Mouse (Mus musculus) left cerebral cortex, postnatal 10 days (tissue): ENCODE measurements around the gene Gm10642. TPM values are rescaled to one million over a fixed set of nuclear protein-coding genes. Genes with fewer than 3 reads are reported as not detected.

Source experiments
- DNase-seq, 2 experiments: peaks; one replicate each; pipeline ENCODE4 v3.0.0; 2021 to 2022; ENCODE audit warnings: low spot score in 2 of 2, mixed read lengths in 1 of 2; ENCODE audit errors: extremely low spot score in 1 of 2
- intact Hi-C: fragments of 180-260 bp; cut with DNase I; formaldehyde crosslinking; loops from one replicate; pipeline ENCODE4 v1.15.1; 2025
- total RNA-seq, 2 experiments: library from RNA; stranded (reverse); gene quantifications; 2 replicates each; pipeline ENCODE4 v1.2.3; 2021

Gene Gm10642
- total RNA-seq, 2 experiments from 2014 or later = 1.7 to 2.0 TPM

- DNase-seq = no peak
- intact Hi-C loops = loop anchor here (10.0 kb wide), 1 partner anchor 254 kb away; no protein-coding TSS in a partner anchor
These were observed 15.2 kb downstream of the Gm10642 start for GRCm38 (mm10) chr9:70671278-70671677.

- DNase-seq = no peak
- intact Hi-C loops = loop anchor here (10.0 kb wide), 1 partner anchor 253 kb away; no protein-coding TSS in a partner anchor
These were observed 15.9 kb downstream of the Gm10642 start for GRCm38 (mm10) chr9:70671772-70672579.

- intact Hi-C loops = loop anchor here (10.0 kb wide), 1 partner anchor 251 kb away; no protein-coding TSS in a partner anchor
- DNase-seq = no peak
These were observed 17.6 kb downstream of the Gm10642 start for GRCm38 (mm10) chr9:70673656-70674055.

GRCm38 (mm10) chr9:70675117-70675516 is 19.1 kb downstream of the Gm10642 start:
- DNase-seq = no peak
- intact Hi-C loops = loop anchor here (5.0 to 10.0 kb wide), 2 partner anchors 250 to 402 kb away; no protein-coding TSS in a partner anchor

GRCm38 (mm10) chr9:70675961-70676360 is 19.9 kb downstream of the Gm10642 start:
- DNase-seq = no peak
- intact Hi-C loops = loop anchor here (5.0 to 10.0 kb wide), 2 partner anchors 249 to 401 kb away; no protein-coding TSS in a partner anchor

GRCm38 (mm10) chr9:70678682-70679131 is 22.7 kb downstream of the Gm10642 start, which contains the start of gene Adam10:
TSS of gene Adam10 (plus strand) at chr9:70678997.
- peak; percentile 95 to 100 for DNase-seq
- intact Hi-C loops = loop anchor here (5.0 to 10.0 kb wide), 2 partner anchors 246 to 399 kb away; no protein-coding TSS in a partner anchor

GRCm38 (mm10) chr9:70679132-70680091 is 23.4 kb downstream of the Gm10642 start:
- DNase-seq = peak in 1 of 2 experiments; percentile 72
- intact Hi-C loops = loop anchor here (5.0 to 10.0 kb wide), 2 partner anchors 245 to 398 kb away; no protein-coding TSS in a partner anchor

GRCm38 (mm10) chr9:70682202-70682601 is 26.2 kb downstream of the Gm10642 start:
- DNase-seq = no peak
- intact Hi-C loops = no loop called here

GRCm38 (mm10) chr9:70688301-70688968 is 32.4 kb downstream of the Gm10642 start:
- no peak for DNase-seq
- intact Hi-C loops = no loop called here

GRCm38 (mm10) chr9:70689926-70690325 is 33.9 kb downstream of the Gm10642 start:
- intact Hi-C loops = no loop called here
- DNase-seq = no peak

GRCm38 (mm10) chr9:70690579-70690978 is 34.5 kb downstream of the Gm10642 start:
- no peak for DNase-seq
- intact Hi-C loops = no loop called here

- DNase-seq = no peak
- intact Hi-C loops = no loop called here
These were observed 36.0 kb downstream of the Gm10642 start for GRCm38 (mm10) chr9:70691772-70692693.

- DNase-seq = no peak
- intact Hi-C loops = no loop called here
These were observed 39.7 kb downstream of the Gm10642 start for GRCm38 (mm10) chr9:70695723-70696122.

- intact Hi-C loops = no loop called here
- DNase-seq = no peak
These were observed 42.0 kb downstream of the Gm10642 start for GRCm38 (mm10) chr9:70698090-70698489.

GRCm38 (mm10) chr9:70703597-70704203 is 47.6 kb downstream of the Gm10642 start:
- intact Hi-C loops = no loop called here

GRCm38 (mm10) chr9:70706444-70706843 is 50.4 kb downstream of the Gm10642 start:
- intact Hi-C loops = no loop called here
- DNase-seq = no peak

More at GRCm38 (mm10) chr9:70703597-70704203, 47.6 kb downstream of the Gm10642 start:
- DNase-seq = no peak
